Mouse (Mus musculus): ENCODE measurements around the gene Paqr7.

Gene Paqr7

GRCm38 (mm10) chr4:134496595-134497210, at the start of gene Paqr7:
Gene Paqr7, plus strand, starts transcription at chr4:134496697.
- peak; percentile 83 for DNase-seq

- DNase-seq, result no peak
Measured at GRCm38 (mm10) chr4:134447966-134448365, 48.5 kb upstream of the Paqr7 start.

- DNase-seq, result peak; percentile 32
Measured at GRCm38 (mm10) chr4:134449595-134450391, 46.7 kb upstream of the Paqr7 start.

- DNase-seq, result peak; percentile 53
Measured at GRCm38 (mm10) chr4:134450392-134451195, 45.9 kb upstream of the Paqr7 start.

GRCm38 (mm10) chr4:134451484-134451883, 45.0 kb upstream of the Paqr7 start:
- no peak for DNase-seq

- peak; percentile 34 for DNase-seq
Measured at GRCm38 (mm10) chr4:134453619-134454400, 42.7 kb upstream of the Paqr7 start.

- DNase-seq, result peak; percentile 53
Measured at GRCm38 (mm10) chr4:134455310-134455709, 41.2 kb upstream of the Paqr7 start.

- no peak for DNase-seq
Measured at GRCm38 (mm10) chr4:134457130-134457825, 39.2 kb upstream of the Paqr7 start.

- no peak for DNase-seq
Measured at GRCm38 (mm10) chr4:134458856-134459255, 37.6 kb upstream of the Paqr7 start.

- DNase-seq, result no peak
Measured at GRCm38 (mm10) chr4:134460277-134460676, 36.2 kb upstream of the Paqr7 start.

- no peak for DNase-seq
Measured at GRCm38 (mm10) chr4:134461252-134461651, 35.2 kb upstream of the Paqr7 start.

GRCm38 (mm10) chr4:134465789-134466188, 30.7 kb upstream of the Paqr7 start:
- DNase-seq, result no peak

GRCm38 (mm10) chr4:134466381-134467262, 29.9 kb upstream of the Paqr7 start:
- no peak for DNase-seq

GRCm38 (mm10) chr4:134467435-134468214, 28.9 kb upstream of the Paqr7 start:
- peak; percentile 45 for DNase-seq

GRCm38 (mm10) chr4:134468215-134468575, 28.3 kb upstream of the Paqr7 start, which contains the start of gene Stmn1:
Gene Stmn1, plus strand, starts transcription at chr4:134468320.
- DNase-seq, result peak; percentile 97

GRCm38 (mm10) chr4:134468578-134469266, 27.8 kb upstream of the Paqr7 start:
- peak; percentile 98 for DNase-seq

- no peak for DNase-seq
Measured at GRCm38 (mm10) chr4:134469341-134469796, 27.1 kb upstream of the Paqr7 start.

- no peak for DNase-seq
Measured at GRCm38 (mm10) chr4:134469985-134470384, 26.5 kb upstream of the Paqr7 start.

- DNase-seq, result no peak
Measured at GRCm38 (mm10) chr4:134471469-134471868, 25.0 kb upstream of the Paqr7 start.
